Comparison of ENCODE assay signal across 16 mouse cellular contexts in the genomic region with DNA sequence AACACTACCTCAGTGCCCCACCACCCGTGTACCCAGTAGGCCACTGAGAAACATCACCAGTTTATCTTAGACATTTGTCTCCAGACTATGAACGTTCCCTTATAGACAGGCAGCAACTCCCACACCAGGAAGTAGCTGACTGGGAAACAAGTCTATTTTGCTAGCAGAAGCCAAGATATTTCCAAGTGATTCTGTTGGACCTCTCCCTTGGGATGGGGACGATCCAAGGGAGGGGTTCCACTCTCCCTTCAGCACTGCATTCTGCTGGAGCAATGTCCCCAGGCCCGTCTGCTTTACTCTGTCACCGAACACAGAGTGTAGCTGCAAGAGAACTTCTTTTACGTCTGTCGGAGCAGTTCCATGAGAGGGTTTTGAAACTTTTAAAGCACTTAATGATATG. TPM values are rescaled to one million over a fixed set of nuclear protein-coding genes. Genes with fewer than 3 reads are reported as not detected.
DNase-seq lines count a peak whose midpoint lies in the region.
"Had no signal": no experiment of that assay in that cellular context is flagged by ENCODE, and none has a peak within 500 bp of the region (broad histone marks: within the 10 kb centered on the region; RNA-seq: fewer than 3 reads in every experiment).

No protein-coding gene starts in this region.

- intact Hi-C loops in gastrocnemius, postnatal 14 days (cut with DNase I; ENCODE audit: low total_unique reads): no loop called here
- intact Hi-C loops in heart, postnatal 14 days (cut with DNase I): no loop called here
- intact Hi-C loops in heart, postnatal 36 days (cut with DNase I): no loop called here
- intact Hi-C loops in heart, postnatal 25 days (cut with DNase I): no loop called here

- DNase-seq in gastrocnemius, postnatal 14 days: peak; percentile 39
- no peak for DNase-seq in gastrocnemius, postnatal 25 days
- peak; percentile 19 to 38 for DNase-seq in heart, postnatal 14 days
- no peak for DNase-seq in heart, postnatal 36 days
- DNase-seq in heart, postnatal 25 days (ENCODE audit: low spot score): peak; percentile 4
- DNase-seq in skeletal muscle tissue, adult 2 months (ENCODE audit: low read depth, low spot score): peak; percentile 28
- DNase-seq: adrenal gland, adult 2 months; adrenal gland, postnatal 36 days; B cell, adult 2 months; cerebellum, adult 18-20 months; cerebellum, postnatal 10 days; kidney, adult 18-20 months; layer of hippocampus, postnatal 36 days; left cerebral cortex, postnatal 4 days; liver, postnatal 0 days; midbrain, embryonic 14.5 days had no signal

RNA-seq across cellular contexts. Expression of a gene that starts 11.8 kb away (rescaled TPM):
- total RNA-seq in gastrocnemius, postnatal 14 days (2021): 10 to 100 TPM; 14.8 to 18.8 TPM
- 1 to 10 TPM; 6.2 to 7.9 TPM for total RNA-seq in gastrocnemius, postnatal 25 days (2021)
- 10 to 100 TPM; 26.2 to 26.4 TPM for total RNA-seq in heart, postnatal 14 days (2021)
- 10 to 100 TPM; 15.7 to 16.2 TPM for total RNA-seq in heart, postnatal 36 days (2021)
- total RNA-seq in heart, postnatal 25 days (2021): 10 to 100 TPM; 13.9 to 18.5 TPM

Comparison
In these comparisons a context has a peak if more than half of its experiments do, and no peak if none do; other contexts are left out.
1. DNase-seq: peak in gastrocnemius, postnatal 14 days (single experiment), heart, postnatal 14 days (2 of 2), heart, postnatal 25 days (single experiment) and skeletal muscle tissue, adult 2 months (single experiment); none in gastrocnemius, postnatal 25 days (single experiment) and heart, postnatal 36 days (0 of 2).